Mouse (Mus musculus) ovary, postnatal 14 days (tissue): ENCODE results near the gene Icosl.
"Not testable (repeated sequence)": the region's sequence is repeated elsewhere in the genome, so short reads cannot be mapped to it uniquely, and the experiment has no call there.

Experiments
- DNase-seq: peaks from one replicate; pipeline ENCODE4 v3.0.0; 2022; ENCODE audit warnings: low spot score

Gene Icosl

GRCm38 (mm10) chr10:78074977-78075376, 5.9 kb downstream of the Icosl start:
- no peak for DNase-seq

- no peak for DNase-seq
Observed at GRCm38 (mm10) chr10:78077862-78078261, 8.8 kb downstream of the Icosl start.

- DNase-seq, result no peak
Observed at GRCm38 (mm10) chr10:78078276-78078675, 9.2 kb downstream of the Icosl start.

- DNase-seq, result no peak
Observed at GRCm38 (mm10) chr10:78079955-78080591, 11.0 kb downstream of the Icosl start.

- DNase-seq, result no peak
Observed at GRCm38 (mm10) chr10:78084073-78084472, 15.0 kb downstream of the Icosl start.

- DNase-seq, result no peak
Observed at GRCm38 (mm10) chr10:78085711-78086110, 16.6 kb downstream of the Icosl start.

- DNase-seq, result no peak
Observed at GRCm38 (mm10) chr10:78086444-78087061, 17.5 kb downstream of the Icosl start.

- no peak for DNase-seq
Observed at GRCm38 (mm10) chr10:78087101-78087511, 18.0 kb downstream of the Icosl start.

- no peak for DNase-seq
Observed at GRCm38 (mm10) chr10:78090246-78090645, 21.1 kb downstream of the Icosl start.

GRCm38 (mm10) chr10:78090706-78091491, 21.8 kb downstream of the Icosl start:
- DNase-seq, result no peak

GRCm38 (mm10) chr10:78091865-78092724, 23.0 kb downstream of the Icosl start:
- DNase-seq, result no peak

- no peak for DNase-seq
Observed at GRCm38 (mm10) chr10:78092725-78093029, 23.6 kb downstream of the Icosl start.

GRCm38 (mm10) chr10:78095221-78095620, 26.1 kb downstream of the Icosl start:
- no peak for DNase-seq

- no peak for DNase-seq
Observed at GRCm38 (mm10) chr10:78095954-78096931, 27.1 kb downstream of the Icosl start.

- not testable (repeated sequence) for DNase-seq
Observed at GRCm38 (mm10) chr10:78099860-78100259, 30.8 kb downstream of the Icosl start.

- no peak for DNase-seq
Observed at GRCm38 (mm10) chr10:78100989-78101780, 32.1 kb downstream of the Icosl start.

- peak; percentile 38 for DNase-seq
Observed at GRCm38 (mm10) chr10:78104555-78105490, 35.7 kb downstream of the Icosl start.

GRCm38 (mm10) chr10:78105548-78105947, 36.4 kb downstream of the Icosl start:
- no peak for DNase-seq

GRCm38 (mm10) chr10:78114521-78115092, 45.5 kb downstream of the Icosl start:
- no peak for DNase-seq
